In genomic region chr12:107928905-107929304, GRCm38 (mm10) we compare ENCODE assay signal across 11 mouse cellular contexts.
DNase-seq lines count a peak whose midpoint lies in the region; ATAC-seq and TF ChIP-seq lines count a peak whose summit lies in the region.
"Had no signal": no experiment of that assay in that cellular context is flagged by ENCODE, and none has a peak within 500 bp of the region (broad histone marks: within the 10 kb centered on the region; RNA-seq: fewer than 3 reads in every experiment).

No protein-coding gene starts in this region.

- DNase-seq in kidney, adult 18-20 months: peak; percentile 34
- no peak for DNase-seq in kidney, adult 8-10 months
- DNase-seq in kidney, postnatal 0 days (ENCODE audit: low spot score): peak; percentile 29
- DNase-seq in testis, postnatal 14 days (ENCODE audit: low spot score): no peak
- no peak for DNase-seq in cerebellum, adult 2 months
- DNase-seq in right cerebral cortex, postnatal 25 days: no peak
- DNase-seq: gastrocnemius, postnatal 10 days; heart, postnatal 4 days had no signal

- TF ChIP-seq POLR2A in cerebellum, adult 2 months (IDR thresholded peaks at IDR 0.05; ENCODE audit: borderline replicate concordance, insufficient read depth, low read length): no peak

- H3K27ac ChIP-seq in forebrain, embryonic 16.5 days (ENCODE audit: low read length): peak overlapping the region; percentile 95
- H3K27ac ChIP-seq in kidney, postnatal 0 days: no peak overlapping the region
- peak overlapping the region; percentile 4; the same call in 1 of the 2 replicates for H3K27ac ChIP-seq in neural tube, embryonic 14.5 days (ENCODE audit: low read depth, low read length)
- H3K27ac ChIP-seq in cerebellum, adult 2 months (ENCODE audit: insufficient read depth, low read length): no peak overlapping the region
- H3K27ac ChIP-seq: stomach, embryonic 15.5 days had no signal

- TF ChIP-seq CTCF in kidney, postnatal 0 days (IDR thresholded peaks at IDR 0.05; ENCODE audit: low read depth): no peak
- TF ChIP-seq CTCF in cerebellum, adult 2 months (IDR thresholded peaks at IDR 0.05; ENCODE audit: borderline replicate concordance, insufficient read depth, low read depth, low read length): no peak

- H3K9me3 ChIP-seq in forebrain, embryonic 16.5 days (ENCODE audit: control insufficient read depth, low read length): no peaks in the 10 kb centered on the region
- no peaks in the 10 kb centered on the region for H3K9me3 ChIP-seq in kidney, postnatal 0 days (replicated peaks; ENCODE audit: low read length)
- no peaks in the 10 kb centered on the region for H3K9me3 ChIP-seq in neural tube, embryonic 14.5 days (ENCODE audit: control insufficient read depth, low read length)
- H3K9me3 ChIP-seq: stomach, embryonic 15.5 days had no signal

- no peak for ATAC-seq in forebrain, embryonic 16.5 days
- ATAC-seq in kidney, postnatal 0 days (replicated peaks; ENCODE audit: low FRiP score, low read depth): peak; percentile 30
- no peak for ATAC-seq in neural tube, embryonic 14.5 days (ENCODE audit: low read depth)

- H3K4me1 ChIP-seq in forebrain, embryonic 16.5 days (replicated peaks; ENCODE audit: control insufficient read depth, insufficient read depth, low read length): peaks cover 97% of the 10 kb centered on the region
- H3K4me1 ChIP-seq in kidney, postnatal 0 days (replicated peaks; ENCODE audit: insufficient read depth, low read length): peaks cover 10% of the 10 kb centered on the region; the same call in 1 of the 2 replicates
- peaks cover 52% of the 10 kb centered on the region for H3K4me1 ChIP-seq in neural tube, embryonic 14.5 days (ENCODE audit: control insufficient read depth, insufficient read depth, low read length)
- H3K4me1 ChIP-seq in cerebellum, adult 2 months (ENCODE audit: control insufficient read depth, insufficient read depth, low read length): peaks cover 4% of the 10 kb centered on the region; the same call in 1 of the 2 replicates

- peak overlapping the region; percentile 59 for H3K4me2 ChIP-seq in forebrain, embryonic 16.5 days (ENCODE audit: low read length)
- H3K4me2 ChIP-seq in kidney, postnatal 0 days (ENCODE audit: low read length): no peak overlapping the region
- peak overlapping the region; percentile 44 for H3K4me2 ChIP-seq in neural tube, embryonic 14.5 days (ENCODE audit: low read depth, low read length)
- H3K4me2 ChIP-seq: stomach, embryonic 15.5 days had no signal

- H3K27me3 ChIP-seq in forebrain, embryonic 16.5 days (replicated peaks; ENCODE audit: control insufficient read depth, insufficient read depth, low read length): no peaks in the 10 kb centered on the region
- H3K27me3 ChIP-seq in kidney, postnatal 0 days (ENCODE audit: insufficient read depth, low read length): no peaks in the 10 kb centered on the region
- H3K27me3 ChIP-seq in neural tube, embryonic 14.5 days (ENCODE audit: control insufficient read depth, insufficient read depth, low read length): no peaks in the 10 kb centered on the region
- H3K27me3 ChIP-seq in cerebellum, adult 2 months (ENCODE audit: control insufficient read depth, insufficient read depth, low read length): no peaks in the 10 kb centered on the region
- H3K27me3 ChIP-seq: stomach, embryonic 15.5 days had no signal

- WGBS in forebrain, embryonic 16.5 days: 25% methylated on average over 7 of the region's 7 CpGs
- WGBS in kidney, postnatal 0 days: 35% methylated on average over 7 of the region's 7 CpGs
- WGBS in neural tube, embryonic 14.5 days: 45% methylated on average over 7 of the region's 7 CpGs
- WGBS in cerebellum, adult 2 months: 24% methylated on average over 7 of the region's 7 CpGs

- no peaks in the 10 kb centered on the region for H3K36me3 ChIP-seq in forebrain, embryonic 16.5 days (ENCODE audit: control insufficient read depth, insufficient read depth)
- no peaks in the 10 kb centered on the region for H3K36me3 ChIP-seq in kidney, postnatal 0 days (ENCODE audit: insufficient read depth, low read length)
- H3K36me3 ChIP-seq in neural tube, embryonic 14.5 days (ENCODE audit: control insufficient read depth, insufficient read depth, low read length): no peaks in the 10 kb centered on the region
- H3K36me3 ChIP-seq: stomach, embryonic 15.5 days had no signal

- peak overlapping the region; percentile 33; the same call in 1 of the 2 replicates for H3K9ac ChIP-seq in forebrain, embryonic 16.5 days (replicated peaks; ENCODE audit: low read depth, low read length)
- H3K9ac ChIP-seq in kidney, postnatal 0 days (ENCODE audit: low read depth, low read length): no peak overlapping the region
- H3K9ac ChIP-seq in neural tube, embryonic 14.5 days (replicated peaks; ENCODE audit: low read depth, low read length): no peak overlapping the region; the same call in 1 of the 2 replicates
- H3K9ac ChIP-seq: stomach, embryonic 15.5 days had no signal

- H3K4me3 ChIP-seq in forebrain, embryonic 16.5 days (replicated peaks; ENCODE audit: low read length): peak overlapping the region; percentile 14
- H3K4me3 ChIP-seq in kidney, postnatal 0 days (replicated peaks; ENCODE audit: low read depth, low read length): no peak overlapping the region
- H3K4me3 ChIP-seq in neural tube, embryonic 14.5 days (ENCODE audit: low read depth, low read length): peak overlapping the region; percentile 11; the same call in 1 of the 2 replicates
- no peak overlapping the region for H3K4me3 ChIP-seq in cerebellum, adult 2 months (replicated peaks; ENCODE audit: insufficient read depth, low read depth, low read length)
- H3K4me3 ChIP-seq: stomach, embryonic 15.5 days had no signal

Comparison
In these comparisons a context has a peak if more than half of its experiments do, and no peak if none do; other contexts are left out.
1. DNase-seq: peak in kidney, adult 18-20 months (single experiment) and kidney, postnatal 0 days (single experiment); none in kidney, adult 8-10 months (0 of 2), testis, postnatal 14 days (single experiment), cerebellum, adult 2 months (0 of 2) and right cerebral cortex, postnatal 25 days (single experiment).
2. H3K27ac ChIP-seq: peak in forebrain, embryonic 16.5 days (single experiment) and neural tube, embryonic 14.5 days (single experiment); none in kidney, postnatal 0 days (single experiment) and cerebellum, adult 2 months (single experiment).
3. H3K4me3 ChIP-seq: peak in forebrain, embryonic 16.5 days (single experiment) and neural tube, embryonic 14.5 days (single experiment); none in kidney, postnatal 0 days (single experiment) and cerebellum, adult 2 months (single experiment).